Mouse (Mus musculus) cerebellum, adult 2 months (tissue): Measurements from ENCODE around the gene Plxdc1. TPM values are rescaled to one million over a fixed set of nuclear protein-coding genes. Genes with fewer than 3 reads are reported as not detected.
A peak's percentile ranks its signal among the peaks of the same experiment; 100 is the strongest.

Experiments used
- DNase-seq, 2 experiments: peaks; one replicate each; pipeline ENCODE4 v3.0.0; 2021
- H3K27ac ChIP-seq: fragments of 200-500 bp; 2 replicates; pipeline ENCODE4 v1.5.1; 2012; ENCODE audit warnings: low read length, control low read depth, inconsistent platforms; ENCODE audit not compliant: insufficient read depth
- H3K27me3 ChIP-seq: fragments of 200-500 bp; 2 replicates; pipeline ENCODE4 v1.6.1; 2012; ENCODE audit warnings: inconsistent platforms, mild to moderate bottlenecking, low read length, moderate library complexity; ENCODE audit not compliant: control insufficient read depth, insufficient read depth
- H3K4me1 ChIP-seq: fragments of 200-500 bp; 2 replicates; pipeline ENCODE4 v1.6.1; 2011; ENCODE audit warnings: low read length; ENCODE audit not compliant: control insufficient read depth, insufficient read depth
- H3K4me3 ChIP-seq: fragments of 200-500 bp; replicated peaks from 2 replicates; pipeline ENCODE3; 2011; ENCODE audit warnings: mild to moderate bottlenecking, low read depth, low read length, control low read depth; ENCODE audit not compliant: insufficient read depth
- CTCF ChIP-seq: fragments of 200-500 bp; IDR thresholded peaks from 2 replicates; pipeline ENCODE4 v1.5.1; 2011; ENCODE audit warnings: low read depth, mild to moderate bottlenecking, control low read depth, low read length, moderate library complexity, borderline replicate concordance; ENCODE audit not compliant: insufficient read depth
- POLR2A ChIP-seq: fragments of 200-500 bp; IDR thresholded peaks from 2 replicates; pipeline ENCODE4 v1.6.1; 2011; ENCODE audit warnings: low read length, control low read depth, borderline replicate concordance; ENCODE audit not compliant: insufficient read depth
- WGBS: fragments of 180-500 bp; shearing (Covaris S2); methylation state at CpG from one replicate; pipeline ENCODE4 v1.1.7; 2018; 5-methylcytosine and 5-hydroxymethylcytosine counted together
- polyA plus RNA-seq: library from polyadenylated mRNA; depleted of rRNA; stranded (reverse); fragments of >200 nt; gene quantifications from 2 replicates; pipeline ENCODE4 v1.2.3, GENCODE M21; 2012

Gene Plxdc1
- polyA plus RNA-seq, 1 experiment = 46.2 TPM

DNA sequence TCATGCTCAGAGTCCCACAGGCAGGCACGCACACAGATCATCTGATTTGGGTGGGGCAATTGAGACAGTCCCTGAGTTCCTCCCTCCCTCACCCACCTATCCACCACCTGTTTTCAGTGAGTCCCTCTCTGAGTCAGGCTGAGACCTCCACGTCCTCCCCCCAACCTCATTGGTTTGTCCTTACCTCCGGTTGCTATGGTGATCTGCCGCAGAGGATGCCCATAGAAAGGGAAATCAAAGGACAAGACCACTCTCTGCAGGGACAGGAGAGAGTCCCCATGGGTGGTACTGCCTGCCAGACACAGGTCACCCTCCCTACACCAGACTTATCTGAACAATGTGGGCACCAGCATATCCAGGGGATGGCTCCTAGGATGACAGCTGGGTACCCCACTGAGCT lies 30.3 kb downstream of the Plxdc1 start:
- no peak overlapping the region for H3K4me3 ChIP-seq
- no peaks in the 10 kb centered on the region for H3K27me3 ChIP-seq
- no peak for DNase-seq
- TF ChIP-seq CTCF (no peak), POLR2A (no peak)
- WGBS = 90% methylated on average over 4 of the region's 4 CpGs
- no peak overlapping the region for H3K27ac ChIP-seq
- peaks cover 21% of the 10 kb centered on the region for H3K4me1 ChIP-seq

GRCm38 (mm10) chr11:97955146-97955902 lies 30.9 kb downstream of the Plxdc1 start:
- no peak for TF ChIP-seq CTCF
- no peak for TF ChIP-seq POLR2A
- no peak overlapping the region for H3K27ac ChIP-seq
- H3K27me3 ChIP-seq = no peaks in the 10 kb centered on the region
- WGBS = 94% methylated on average over 9 of the region's 9 CpGs
- H3K4me1 ChIP-seq = peaks cover 21% of the 10 kb centered on the region
- no peak for DNase-seq
- H3K4me3 ChIP-seq = no peak overlapping the region

- Histone ChIP-seq H3K4me3 (no peak overlapping the region), H3K27ac (no peak overlapping the region), H3K4me1 (peaks cover 26% of the 10 kb centered on the region), H3K27me3 (no peaks in the 10 kb centered on the region)
- no peak for DNase-seq
- TF ChIP-seq POLR2A = no peak
- no peak for TF ChIP-seq CTCF
- 82% methylated on average over 14 of the region's 14 CpGs for WGBS
These were observed 31.6 kb downstream of the Plxdc1 start for GRCm38 (mm10) chr11:97954469-97955141.

GRCm38 (mm10) chr11:97953939-97954275 lies 32.3 kb downstream of the Plxdc1 start:
- peaks cover 29% of the 10 kb centered on the region for H3K4me1 ChIP-seq
- H3K27me3 ChIP-seq = no peaks in the 10 kb centered on the region
- TF ChIP-seq POLR2A = no peak
- TF ChIP-seq CTCF = no peak
- H3K27ac ChIP-seq = no peak overlapping the region
- H3K4me3 ChIP-seq = no peak overlapping the region
- no peak for DNase-seq
- 96% methylated on average over 6 of the region's 6 CpGs for WGBS

- H3K4me3 ChIP-seq = no peak overlapping the region
- peaks cover 29% of the 10 kb centered on the region for H3K4me1 ChIP-seq
- TF ChIP-seq CTCF (no peak), POLR2A (no peak)
- 87% methylated on average over 16 of the region's 16 CpGs for WGBS
- no peak for DNase-seq
- no peak overlapping the region for H3K27ac ChIP-seq
- no peaks in the 10 kb centered on the region for H3K27me3 ChIP-seq
These were observed 32.9 kb downstream of the Plxdc1 start for GRCm38 (mm10) chr11:97953179-97953938.

DNA sequence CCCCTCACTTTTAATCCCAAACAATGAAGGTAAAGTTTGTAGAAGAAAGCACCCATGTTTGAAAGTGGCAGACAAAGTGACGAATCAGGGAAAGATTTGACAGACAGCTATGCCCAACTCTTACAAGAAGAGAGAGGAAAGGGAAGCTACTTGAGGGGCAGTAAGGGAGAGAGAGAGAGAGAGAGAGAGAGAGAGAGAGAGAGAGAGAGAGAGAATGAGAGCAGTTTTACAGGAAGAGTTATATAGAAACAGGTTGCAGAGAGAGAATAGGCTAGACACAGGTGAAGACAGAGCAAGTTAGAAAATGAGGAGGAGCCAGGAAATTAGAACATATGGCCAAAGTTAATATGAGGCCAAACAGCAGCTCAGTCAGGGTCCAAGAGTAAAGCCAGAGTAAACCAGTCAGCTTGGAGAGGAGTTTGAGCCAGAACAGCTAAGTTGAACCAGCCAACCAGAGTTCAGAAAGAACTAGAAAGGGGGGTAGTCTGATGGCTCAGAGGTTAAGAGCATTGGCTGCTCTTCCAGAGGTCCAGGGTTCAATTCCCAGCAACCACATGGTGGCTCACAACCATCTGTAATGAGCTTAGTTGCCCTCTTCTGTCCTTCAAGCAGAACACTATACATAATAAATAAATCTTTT lies 33.8 kb downstream of the Plxdc1 start:
- H3K4me3 ChIP-seq = no peak overlapping the region
- WGBS = 94% methylated on average over 1 of the region's 1 CpGs
- no peaks in the 10 kb centered on the region for H3K27me3 ChIP-seq
- no peak overlapping the region for H3K27ac ChIP-seq
- TF ChIP-seq POLR2A (no peak), CTCF (no peak)
- DNase-seq = no peak
- H3K4me1 ChIP-seq = peaks cover 27% of the 10 kb centered on the region

DNA sequence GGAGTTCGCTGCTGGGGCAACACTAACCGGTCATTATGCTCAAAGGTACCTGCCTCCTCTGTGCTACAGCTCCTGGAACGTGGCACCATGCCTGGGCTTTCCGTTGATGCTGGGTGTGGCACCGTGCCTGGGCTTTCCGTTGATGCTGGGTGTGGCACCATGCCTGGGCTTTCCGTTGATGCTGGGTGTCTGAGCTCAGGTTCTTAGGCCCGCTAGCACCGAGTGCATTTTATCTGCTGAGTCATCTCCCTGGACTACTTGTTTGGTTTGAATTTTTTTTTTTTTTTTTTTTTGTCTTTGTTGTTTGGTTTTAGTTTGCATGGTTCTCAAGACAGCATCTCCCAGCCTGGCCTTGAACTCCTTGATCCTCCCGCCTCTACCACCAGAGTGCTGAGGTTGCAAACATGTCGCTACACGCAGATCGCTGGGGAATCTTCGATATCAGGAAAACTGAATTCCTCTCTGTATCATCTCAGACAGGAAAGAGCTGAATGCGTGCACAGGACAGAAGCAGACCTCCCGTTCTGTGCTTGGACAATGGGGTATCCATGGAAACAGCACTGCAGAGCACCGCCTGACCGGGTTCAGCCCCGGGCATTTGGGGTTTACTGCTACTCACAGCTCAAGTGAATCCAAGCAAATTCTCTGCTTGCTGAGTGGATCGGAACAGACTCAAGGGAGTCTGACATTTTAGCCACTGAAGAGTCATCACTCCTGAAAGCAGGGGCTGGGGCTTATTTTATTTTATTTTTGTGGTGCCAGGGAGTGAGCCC lies 36.4 kb downstream of the Plxdc1 start:
- Histone ChIP-seq H3K4me1 (peaks cover 8% of the 10 kb centered on the region), H3K27ac (no peak overlapping the region), H3K27me3 (no peaks in the 10 kb centered on the region), H3K4me3 (no peak overlapping the region)
- TF ChIP-seq CTCF = no peak
- no peak for TF ChIP-seq POLR2A
- WGBS = 36% methylated on average over 20 of the region's 20 CpGs
- DNase-seq = peak; percentile 38 to 54
